Mouse (Mus musculus) liver, embryonic 14.5 days (tissue): ENCODE results near the gene Braf. TPM values are rescaled to one million over a fixed set of nuclear protein-coding genes. Genes with fewer than 3 reads are reported as not detected.

Experiments used
- ATAC-seq: fragments of 200-750 bp; cut with Nextera tagmentation; 2 replicates; pipeline ENCODE4 v1.8.0; 2017; ENCODE audit warnings: moderate number of reproducible peaks, mild to moderate bottlenecking, moderate library complexity; ENCODE audit not compliant: insufficient read depth
- DNase-seq, 3 experiments: peaks; one replicate each; pipeline ENCODE4 v3.0.0-alpha.2; 2012 to 2013; ENCODE audit warnings: low read depth in 3 of 3, low spot score in 3 of 3
- H3K27ac ChIP-seq: fragments of 300-500 bp; sonication (generic); 2 replicates; pipeline ENCODE4 v1.5.1; 2014; ENCODE audit warnings: moderate library complexity, mild to moderate bottlenecking, control low read depth, inconsistent platforms
- H3K27me3 ChIP-seq: fragments of 300-500 bp; sonication (generic); 2 replicates; pipeline ENCODE4 v1.6.1; 2014; ENCODE audit warnings: mild to moderate bottlenecking, low read length, moderate library complexity; ENCODE audit not compliant: control insufficient read depth, insufficient read depth
- H3K36me3 ChIP-seq: fragments of 300-500 bp; sonication (generic); replicated peaks from 2 replicates; pipeline ENCODE4 v1.6.1; 2014; ENCODE audit warnings: low read depth; ENCODE audit not compliant: control insufficient read depth, insufficient read depth
- H3K4me1 ChIP-seq, 2 experiments: fragments of 200-500 bp in 1 of 2; fragments of 300-500 bp in 1 of 2; sonication (generic) in 1 of 2; replicated peaks; 2 replicates each; pipeline ENCODE4 v1.6.1; 2012 to 2014; ENCODE audit warnings: antibody characterized with exemption in 1 of 2, inconsistent platforms in 1 of 2, low read length in 1 of 2; ENCODE audit not compliant: control insufficient read depth in 2 of 2, insufficient read depth in 2 of 2
- H3K4me2 ChIP-seq: fragments of 300-500 bp; sonication (generic); 2 replicates; pipeline ENCODE4 v1.6.1; 2014; ENCODE audit warnings: low read depth, mild to moderate bottlenecking, control low read depth, moderate library complexity
- H3K4me3 ChIP-seq, 2 experiments: fragments of 200-500 bp in 1 of 2; fragments of 300-500 bp in 1 of 2; sonication (generic) in 1 of 2; 2 replicates each; pipeline ENCODE4 v1.5.1; 2012 to 2014; ENCODE audit warnings: low read depth in 2 of 2, low read length in 2 of 2, mild to moderate bottlenecking in 2 of 2, control low read depth in 1 of 2, inconsistent platforms in 1 of 2, moderate library complexity in 1 of 2; ENCODE audit not compliant: insufficient read depth in 1 of 2
- H3K9ac ChIP-seq: fragments of 300-500 bp; sonication (generic); replicated peaks from 2 replicates; pipeline ENCODE4 v1.6.1; 2014; ENCODE audit warnings: mild to moderate bottlenecking, control low read depth, moderate library complexity
- H3K9me3 ChIP-seq: fragments of 300-500 bp; sonication (generic); 2 replicates; pipeline ENCODE4 v1.6.1; 2016; ENCODE audit warnings: low read length, mixed read lengths; ENCODE audit not compliant: control insufficient read depth
- CTCF ChIP-seq: IDR thresholded peaks from 2 replicates; pipeline ENCODE4 v1.5.1; 2016; ENCODE audit warnings: antibody characterized with exemption, low read depth, control low read depth
- EP300 ChIP-seq: IDR thresholded peaks from 2 replicates; pipeline ENCODE4 v1.6.1; 2016; ENCODE audit warnings: antibody characterized with exemption, low read depth
- WGBS: fragments of 180-500 bp; shearing (Covaris S2); extraction: QIAGEN DNeasy Blood & Tissue Kit; methylation state at CpG from one replicate; pipeline ENCODE4 v1.1.7; 2014; ENCODE audit not compliant: insufficient replicate concordance; 5-methylcytosine and 5-hydroxymethylcytosine counted together
- polyA plus RNA-seq, 2 experiments: library from polyadenylated mRNA; depleted of rRNA in 1 of 2; stranded (reverse) in 1 of 2; unstranded in 1 of 2; fragments of >200 nt; fragmentation: Nextera tagmentation in 1 of 2; extraction: Ambion mirVana in 1 of 2; gene quantifications; 2 replicates each; pipeline versions ENCODE4 v1.2.1 to v1.2.3; 2012 to 2014

Gene Braf
- polyA plus RNA-seq, 2 experiments: 3.6 to 4.1 TPM

GRCm38 (mm10) chr6:39611296-39611695 lies 114.0 kb downstream of the Braf start:
- H3K9me3 ChIP-seq: no peaks in the 10 kb centered on the region
- no peak overlapping the region for H3K9ac ChIP-seq
- no peaks in the 10 kb centered on the region for H3K4me1 ChIP-seq
- DNase-seq (no peak), ATAC-seq (no peak)
- TF ChIP-seq EP300 (no peak), CTCF (no peak)
- H3K36me3 ChIP-seq: peaks cover 2% of the 10 kb centered on the region
- no peaks in the 10 kb centered on the region for H3K27me3 ChIP-seq
- no peak overlapping the region for H3K27ac ChIP-seq
- 79% methylated on average over 2 of the region's 2 CpGs for WGBS
- H3K4me3 ChIP-seq: no peak overlapping the region
- no peak overlapping the region for H3K4me2 ChIP-seq

- Histone ChIP-seq H3K27ac (no peak overlapping the region), H3K4me3 (no peak overlapping the region), H3K4me1 (no peaks in the 10 kb centered on the region), H3K9ac (no peak overlapping the region), H3K4me2 (no peak overlapping the region), H3K36me3 (peaks cover 2% of the 10 kb centered on the region), H3K27me3 (no peaks in the 10 kb centered on the region), H3K9me3 (no peaks in the 10 kb centered on the region)
- TF ChIP-seq EP300 (no peak), CTCF (no peak)
- no peak for DNase-seq
- ATAC-seq: no peak
- WGBS: 76% methylated on average over 2 of the region's 2 CpGs
Observed at GRCm38 (mm10) chr6:39610207-39610606, 115.1 kb downstream of the Braf start.

DNA sequence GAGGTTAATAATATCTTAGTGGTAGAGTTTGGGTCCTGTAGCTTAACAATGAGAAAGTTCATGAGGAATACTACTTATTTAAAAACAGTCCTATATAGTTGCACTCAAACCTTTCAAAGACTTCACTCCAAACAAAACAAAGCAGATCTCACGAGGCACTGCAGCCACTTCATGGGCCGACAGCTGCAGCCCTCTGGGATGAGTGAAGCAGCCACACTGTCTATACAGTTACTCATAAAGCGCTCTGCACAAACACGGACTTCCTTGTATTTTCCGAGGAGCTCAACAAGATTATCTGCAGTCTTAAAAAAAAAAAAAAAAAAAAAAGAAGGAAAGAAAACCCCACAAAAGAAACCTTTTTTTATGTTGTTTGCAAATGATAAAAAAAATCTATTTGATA lies 117.9 kb downstream of the Braf start:
- TF ChIP-seq EP300 (no peak), CTCF (no peak)
- H3K27ac ChIP-seq: no peak overlapping the region
- no peaks in the 10 kb centered on the region for H3K27me3 ChIP-seq
- H3K4me2 ChIP-seq: no peak overlapping the region
- no peaks in the 10 kb centered on the region for H3K4me1 ChIP-seq
- ATAC-seq (no peak), DNase-seq (no peak)
- 68% methylated on average over 5 of the region's 5 CpGs for WGBS
- H3K4me3 ChIP-seq: no peak overlapping the region
- H3K9ac ChIP-seq: no peak overlapping the region
- H3K36me3 ChIP-seq: no peaks in the 10 kb centered on the region; the same call in 1 of the 2 replicates
- no peaks in the 10 kb centered on the region for H3K9me3 ChIP-seq

DNA sequence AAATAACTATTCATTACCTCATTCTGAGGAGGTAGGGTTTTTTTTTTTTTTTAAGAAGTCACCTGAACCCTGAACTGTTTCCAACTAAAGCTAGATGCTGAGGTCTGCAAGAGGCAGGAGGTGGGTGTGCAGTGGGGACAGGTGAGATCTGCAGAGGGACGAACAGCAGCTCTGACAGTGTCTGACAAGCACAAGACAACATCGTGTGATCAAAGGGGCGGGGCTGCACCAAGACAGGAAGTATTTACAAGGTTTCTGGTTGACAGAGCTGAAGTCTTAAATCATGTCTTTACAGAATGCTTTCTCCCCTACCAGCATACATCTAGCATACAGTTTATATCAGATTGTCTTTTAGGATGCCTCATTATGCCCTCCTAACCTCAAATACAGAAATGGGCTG lies 118.4 kb downstream of the Braf start:
- H3K36me3 ChIP-seq: peaks cover 3% of the 10 kb centered on the region; the same call in 1 of the 2 replicates
- H3K4me2 ChIP-seq: no peak overlapping the region
- H3K27me3 ChIP-seq: no peaks in the 10 kb centered on the region
- ATAC-seq (no peak), DNase-seq (no peak)
- H3K9me3 ChIP-seq: no peaks in the 10 kb centered on the region
- no peak for TF ChIP-seq EP300
- TF ChIP-seq CTCF: no peak
- no peak overlapping the region for H3K9ac ChIP-seq
- 35% methylated on average over 3 of the region's 3 CpGs for WGBS
- no peak overlapping the region for H3K4me3 ChIP-seq
- no peaks in the 10 kb centered on the region for H3K4me1 ChIP-seq
- H3K27ac ChIP-seq: no peak overlapping the region

- H3K4me2 ChIP-seq: no peak overlapping the region
- WGBS: 71% methylated on average over 6 of the region's 6 CpGs
- peaks cover 4% of the 10 kb centered on the region for H3K36me3 ChIP-seq
- H3K27me3 ChIP-seq: no peaks in the 10 kb centered on the region
- no peaks in the 10 kb centered on the region for H3K4me1 ChIP-seq
- no peak overlapping the region for H3K9ac ChIP-seq
- ATAC-seq: no peak
- TF ChIP-seq EP300 (no peak), CTCF (no peak)
- no peak overlapping the region for H3K4me3 ChIP-seq
- no peak for DNase-seq
- H3K27ac ChIP-seq: no peak overlapping the region
- H3K9me3 ChIP-seq: no peaks in the 10 kb centered on the region
Observed at GRCm38 (mm10) chr6:39606056-39606455, 119.2 kb downstream of the Braf start.

DNA sequence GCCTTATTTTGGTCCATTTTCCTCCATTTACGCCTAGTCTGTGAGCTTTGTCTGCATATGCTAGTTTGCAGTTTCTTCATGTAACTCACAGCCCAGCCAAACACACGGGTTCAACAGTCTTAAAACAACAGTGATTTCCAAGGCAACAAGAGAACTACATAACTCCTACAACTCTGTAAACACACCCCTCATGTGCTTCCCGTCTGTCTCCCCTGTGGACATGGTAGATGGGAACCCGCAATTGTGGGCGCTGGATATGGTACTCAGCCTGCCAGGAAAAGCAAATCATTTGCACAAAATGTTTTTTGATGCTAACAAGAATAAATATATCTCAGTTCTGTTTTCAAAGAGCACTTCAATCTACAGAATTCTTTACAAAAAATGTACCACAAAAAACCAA lies 120.7 kb downstream of the Braf start:
- DNase-seq (no peak), ATAC-seq (no peak)
- TF ChIP-seq EP300: no peak
- TF ChIP-seq CTCF: no peak
- 73% methylated on average over 5 of the region's 5 CpGs for WGBS
- Histone ChIP-seq H3K27me3 (no peaks in the 10 kb centered on the region), H3K4me2 (no peak overlapping the region), H3K4me1 (no peaks in the 10 kb centered on the region), H3K27ac (no peak overlapping the region), H3K4me3 (no peak overlapping the region), H3K9ac (no peak overlapping the region), H3K36me3 (peaks cover 13% of the 10 kb centered on the region), H3K9me3 (no peaks in the 10 kb centered on the region)
